Mouse (Mus musculus): ENCODE data around the gene Lrig3. TPM values are rescaled to one million over a fixed set of nuclear protein-coding genes. Genes with fewer than 3 reads are reported as not detected.

The Lrig3 gene
- 1 to 10 TPM; 3.0 to 4.0 (median 3.6) TPM for total RNA-seq (2022)

DNA sequence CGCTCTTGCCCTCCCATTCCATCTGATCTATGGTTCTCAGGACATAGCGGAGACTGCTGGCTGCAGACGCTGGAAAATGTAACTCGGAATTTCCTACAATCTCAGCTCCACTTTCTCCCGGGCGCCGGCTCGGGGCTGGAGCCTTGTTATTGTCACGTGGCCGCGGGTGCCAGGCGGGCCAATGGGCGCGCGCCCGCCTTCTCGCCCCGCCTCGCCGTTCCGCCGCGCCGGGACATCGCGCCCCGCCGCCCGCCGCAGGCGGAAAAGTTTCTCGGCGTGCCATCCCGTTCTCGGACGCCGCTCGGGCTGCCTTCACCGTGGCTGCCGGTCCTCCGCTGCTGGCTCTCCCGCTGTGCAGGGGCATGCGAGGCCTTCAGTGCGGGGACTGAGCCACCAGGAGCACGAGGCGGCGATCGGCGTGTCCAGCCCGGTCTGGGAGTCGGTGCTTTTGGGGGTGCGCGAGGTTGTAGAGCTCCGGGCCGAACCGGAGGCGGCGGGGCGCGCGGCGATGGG, at the start of gene Lrig3:
TSS of gene Lrig3 (plus strand) at position 201 of the 513 bp plus-strand sequence.
- peak; percentile 78 to 82 for DNase-seq (ENCODE audit: low spot score in 2 of 2)

DNA sequence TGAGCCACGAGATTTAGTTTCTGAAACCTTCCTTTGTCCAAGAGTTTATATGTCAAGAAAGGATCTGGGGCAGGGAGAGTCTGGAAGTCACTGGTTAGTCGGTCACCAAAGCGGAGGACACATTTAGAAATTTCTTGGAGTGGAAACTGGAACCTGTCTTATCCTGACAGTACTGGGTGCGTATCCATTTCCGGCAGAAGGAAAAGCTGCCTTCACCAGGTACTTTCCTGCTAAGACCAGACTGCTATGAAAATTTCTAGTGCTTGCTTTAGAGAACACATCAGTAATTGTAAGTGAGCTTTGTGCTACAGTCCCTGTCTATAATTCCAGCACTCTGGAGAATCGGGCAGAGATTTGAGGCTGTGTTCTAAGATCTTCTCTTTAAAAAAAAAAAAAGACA, 49.2 kb upstream of the Lrig3 start:
- no peak for DNase-seq (ENCODE audit: low spot score in 2 of 2)

GRCm38 (mm10) chr10:125917436-125917871, 48.5 kb upstream of the Lrig3 start:
- DNase-seq (ENCODE audit: low spot score in 2 of 2) = no peak

GRCm38 (mm10) chr10:125918994-125919393, 47.0 kb upstream of the Lrig3 start:
- no peak for DNase-seq (ENCODE audit: low spot score in 2 of 2)

DNA sequence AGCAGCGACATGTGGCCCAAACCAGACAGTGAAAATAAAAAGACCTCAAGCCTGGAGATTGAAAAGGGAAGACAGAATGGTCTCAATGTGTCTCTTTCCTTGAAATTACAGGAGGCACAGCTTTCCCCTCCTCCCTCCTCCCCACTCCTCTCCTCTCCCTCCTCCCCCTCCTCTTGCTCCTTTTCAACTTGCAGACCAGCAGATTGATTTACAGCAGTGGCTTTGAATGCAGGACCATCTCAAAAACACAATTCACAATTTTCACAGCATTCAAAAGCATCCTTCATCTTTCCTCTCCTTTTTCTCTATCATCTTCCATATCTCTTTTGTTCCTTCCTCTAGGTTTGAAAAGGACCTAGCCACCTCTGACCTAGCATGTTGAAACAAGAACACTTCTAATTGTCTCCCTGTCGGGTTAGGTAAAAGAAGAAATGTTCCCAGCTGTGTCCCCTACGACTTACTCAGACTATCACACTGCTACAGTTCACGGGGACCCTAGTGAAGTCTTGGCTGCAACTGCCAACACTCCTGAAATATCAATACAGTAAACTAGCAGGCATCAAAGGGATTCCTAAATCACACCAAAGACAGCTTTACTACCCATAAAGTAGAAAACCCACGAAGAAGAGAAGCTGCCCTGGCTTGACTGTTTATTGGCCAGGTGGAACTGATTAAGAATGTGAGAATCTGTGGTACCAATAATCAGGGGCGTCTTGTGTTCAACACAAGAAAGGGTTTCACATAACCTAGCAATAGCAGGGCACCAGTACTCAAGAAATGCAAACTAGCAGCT, 44.1 kb upstream of the Lrig3 start:
- DNase-seq (ENCODE audit: low spot score in 2 of 2) = no peak

GRCm38 (mm10) chr10:125929961-125930360, 36.0 kb upstream of the Lrig3 start:
- no peak for DNase-seq (ENCODE audit: low spot score in 2 of 2)

GRCm38 (mm10) chr10:125933388-125933787, 32.6 kb upstream of the Lrig3 start:
- DNase-seq (ENCODE audit: low spot score in 2 of 2) = no peak

DNA sequence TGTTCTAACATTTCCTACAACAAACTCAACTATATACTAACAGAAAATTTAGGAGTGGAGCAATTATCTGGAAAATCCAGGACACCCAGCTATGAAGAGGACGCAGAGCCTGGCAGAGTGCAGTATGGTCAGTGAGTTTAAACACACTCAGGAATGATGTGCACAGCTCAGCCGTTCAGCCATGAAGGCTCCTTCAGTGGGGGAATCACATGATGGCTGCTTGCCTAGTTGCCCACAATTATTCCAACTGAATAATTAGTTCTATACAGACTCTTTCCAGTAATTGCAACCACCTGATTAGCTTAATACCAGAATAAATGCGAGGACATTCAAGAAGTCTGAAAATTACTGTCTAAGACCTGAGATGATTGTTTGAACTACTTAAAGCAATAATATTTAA, 31.9 kb upstream of the Lrig3 start:
- DNase-seq (ENCODE audit: low spot score in 2 of 2) = no peak

- DNase-seq (ENCODE audit: low spot score in 2 of 2) = no peak
Measured at GRCm38 (mm10) chr10:125937517-125938497, 28.2 kb upstream of the Lrig3 start.

GRCm38 (mm10) chr10:125938528-125939402, 27.2 kb upstream of the Lrig3 start:
- no peak for DNase-seq (ENCODE audit: low spot score in 2 of 2)

GRCm38 (mm10) chr10:125940316-125941059, 25.5 kb upstream of the Lrig3 start:
- DNase-seq (ENCODE audit: low spot score in 2 of 2) = no peak

DNA sequence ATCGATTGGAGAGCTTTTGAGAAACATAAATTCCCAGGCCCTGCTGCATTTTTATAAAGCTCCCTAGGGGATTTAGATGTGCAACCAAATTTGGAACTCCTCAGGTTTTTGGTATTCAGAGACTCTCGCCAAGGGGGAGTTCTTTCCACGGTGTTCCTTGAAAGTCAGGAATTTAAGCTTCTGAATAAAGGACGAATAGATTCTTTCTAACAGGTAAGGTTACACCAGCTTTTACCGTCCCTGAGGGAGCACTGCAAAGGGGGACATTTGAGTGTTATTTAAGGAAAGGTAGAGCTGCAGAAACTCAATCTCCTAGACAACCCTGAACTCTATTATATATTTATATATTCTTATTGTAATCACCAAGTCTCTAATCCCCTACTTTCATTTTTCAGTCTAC, 22.9 kb upstream of the Lrig3 start:
- no peak for DNase-seq (ENCODE audit: low spot score in 2 of 2)

GRCm38 (mm10) chr10:125944762-125945504, 21.0 kb upstream of the Lrig3 start:
- no peak for DNase-seq (ENCODE audit: low spot score in 2 of 2)

DNA sequence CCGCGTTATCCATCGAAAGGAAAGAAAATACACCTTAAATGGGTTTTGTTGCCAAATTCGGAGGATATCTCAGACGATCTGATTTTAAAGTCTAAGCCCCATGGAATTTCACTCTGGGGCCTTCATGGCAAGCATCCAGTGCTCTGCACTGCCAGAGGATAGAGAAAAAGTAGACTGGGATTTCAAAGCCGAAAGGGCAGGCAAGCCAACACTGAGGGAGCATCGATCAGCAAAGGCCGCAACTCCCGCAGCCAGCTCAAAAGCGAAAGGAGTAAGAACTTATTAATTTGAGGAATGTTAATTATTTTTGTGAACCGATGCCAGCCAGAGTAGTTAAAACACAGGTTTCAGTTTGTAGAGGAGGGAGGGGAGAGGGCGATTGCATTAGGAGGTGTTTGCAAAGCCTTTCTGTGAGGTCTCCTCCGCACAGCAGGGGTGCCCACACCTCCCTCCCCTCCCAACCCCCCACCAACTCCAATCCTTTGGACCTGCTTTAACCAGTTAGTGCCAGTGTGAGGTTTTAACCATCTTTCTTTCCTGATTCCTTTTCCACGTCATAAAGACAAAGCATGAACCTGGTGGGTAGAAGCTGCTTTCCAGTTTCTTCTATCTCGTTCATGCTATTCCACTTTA, 17.0 kb upstream of the Lrig3 start:
- no peak for DNase-seq (ENCODE audit: low spot score in 2 of 2)

- DNase-seq (ENCODE audit: low spot score in 2 of 2) = no peak
Measured at GRCm38 (mm10) chr10:125951633-125952032, 14.3 kb upstream of the Lrig3 start.

GRCm38 (mm10) chr10:125954343-125954742, 11.6 kb upstream of the Lrig3 start:
- no peak for DNase-seq (ENCODE audit: low spot score in 2 of 2)

DNA sequence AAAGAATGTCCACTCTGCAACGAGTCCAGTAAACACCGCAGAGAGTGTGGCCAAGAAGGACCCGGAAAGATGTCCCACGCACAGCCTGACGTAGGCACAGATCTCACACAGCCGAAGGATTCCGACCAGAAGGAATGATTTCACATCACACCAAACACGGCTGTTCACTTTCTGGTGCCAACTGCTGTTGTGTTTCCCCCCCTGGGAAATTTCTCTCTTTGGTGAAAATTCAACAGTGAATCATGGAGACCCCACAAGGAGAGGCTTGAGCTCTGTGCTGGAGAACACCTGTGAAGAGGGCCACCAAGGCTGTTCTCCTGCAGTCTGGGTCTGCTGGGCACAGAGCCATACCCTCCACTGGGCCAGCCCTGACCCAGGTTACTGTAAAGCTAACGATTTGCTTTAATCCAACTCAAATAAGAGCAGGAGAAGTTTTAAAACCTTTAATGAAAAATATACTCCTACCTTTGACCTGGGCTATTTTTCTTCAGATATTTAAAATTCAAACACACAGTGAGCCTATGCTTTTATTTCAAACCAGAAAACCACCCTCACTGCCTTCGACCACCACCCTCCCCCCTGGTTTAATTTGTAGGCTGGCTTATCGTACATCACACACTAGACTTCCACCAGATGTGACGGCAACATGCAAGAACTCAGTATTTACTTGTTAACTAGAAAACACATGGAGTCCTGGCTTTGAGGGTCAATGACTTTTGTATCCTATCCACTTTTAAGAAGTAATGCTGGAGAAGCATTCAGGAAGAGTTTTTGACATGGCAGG, 11.0 kb upstream of the Lrig3 start:
- no peak for DNase-seq (ENCODE audit: low spot score in 2 of 2)

DNA sequence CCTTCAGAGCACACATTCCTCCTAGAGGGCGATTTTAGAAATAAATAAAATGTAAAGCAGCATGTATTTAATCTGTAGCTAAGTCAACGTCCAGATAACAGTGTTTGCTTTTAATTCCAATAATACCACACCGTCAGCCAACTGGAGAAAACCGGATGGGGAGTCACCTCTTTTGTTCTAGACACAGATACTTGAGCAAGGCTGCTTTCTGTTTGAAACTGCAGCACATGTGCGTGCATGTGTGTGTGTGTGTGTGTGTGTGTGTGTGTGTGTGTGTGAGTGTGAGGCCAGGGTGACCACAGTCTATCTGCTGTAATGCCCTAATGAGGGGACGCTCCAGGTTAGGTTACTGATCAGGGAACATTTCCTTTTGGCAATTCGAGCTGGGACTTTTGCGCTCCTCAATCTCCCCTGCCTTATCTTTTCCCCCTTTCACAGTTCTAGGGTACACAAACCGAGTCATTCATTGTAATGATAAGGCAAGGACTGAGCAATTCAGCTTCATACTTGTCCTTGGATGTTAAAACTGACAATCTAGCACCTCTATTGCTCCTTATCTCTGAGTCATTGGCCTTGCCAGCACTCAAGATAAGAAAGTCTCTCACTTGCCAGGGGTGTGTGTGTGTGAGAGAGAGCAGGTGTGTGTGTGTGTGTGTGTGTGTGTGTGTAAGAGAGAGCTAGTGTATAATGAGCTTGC, 4.4 kb upstream of the Lrig3 start:
- no peak for DNase-seq (ENCODE audit: low spot score in 2 of 2)
